Mouse (Mus musculus): ENCODE measurements around the gene Zfp618.

Zfp618 gene

DNA sequence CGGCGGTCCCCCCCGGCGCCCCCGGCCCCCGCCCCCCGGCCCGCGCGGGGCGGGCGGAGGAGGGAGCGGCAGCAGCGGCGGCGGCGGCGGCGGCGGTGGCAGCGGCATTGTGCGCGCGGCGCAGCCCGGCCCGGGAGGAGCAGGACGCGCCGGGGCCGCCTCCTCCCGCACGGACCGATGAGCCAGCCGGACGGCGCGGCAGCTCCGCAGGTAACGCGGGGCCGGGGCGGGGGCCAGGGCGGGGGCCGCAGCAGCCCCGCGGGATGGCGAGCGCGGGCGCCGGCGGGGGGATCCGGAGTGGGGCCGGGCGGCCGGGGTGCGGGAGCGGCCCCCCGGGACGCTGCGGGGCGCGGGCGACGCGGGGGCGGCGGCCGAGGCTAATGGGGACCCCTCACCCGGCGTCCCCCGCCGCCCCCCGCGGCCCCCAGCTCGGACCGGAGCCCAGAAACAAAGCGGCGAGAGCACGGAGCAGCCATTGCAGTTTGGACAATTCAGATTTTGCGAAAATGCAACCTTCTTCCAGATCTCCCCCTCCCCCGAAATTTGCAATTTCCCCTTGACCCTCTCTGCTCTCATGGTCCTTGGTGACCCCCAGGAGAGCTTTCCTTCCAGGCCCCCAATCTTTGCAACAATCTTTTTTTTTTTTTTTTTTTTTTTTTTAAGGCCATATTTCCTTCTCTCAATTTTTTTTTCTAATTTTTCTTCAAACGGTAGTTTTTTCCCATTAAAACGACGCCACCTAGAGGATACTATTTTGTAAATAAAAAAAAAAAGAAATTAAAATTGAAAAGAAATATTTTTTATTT is at the start of gene Zfp618:
Gene Zfp618, plus strand, starts transcription at position 77 of the 806 bp plus-strand sequence.
- peak; percentile 14 for DNase-seq (ENCODE audit: low read depth, low spot score)

DNA sequence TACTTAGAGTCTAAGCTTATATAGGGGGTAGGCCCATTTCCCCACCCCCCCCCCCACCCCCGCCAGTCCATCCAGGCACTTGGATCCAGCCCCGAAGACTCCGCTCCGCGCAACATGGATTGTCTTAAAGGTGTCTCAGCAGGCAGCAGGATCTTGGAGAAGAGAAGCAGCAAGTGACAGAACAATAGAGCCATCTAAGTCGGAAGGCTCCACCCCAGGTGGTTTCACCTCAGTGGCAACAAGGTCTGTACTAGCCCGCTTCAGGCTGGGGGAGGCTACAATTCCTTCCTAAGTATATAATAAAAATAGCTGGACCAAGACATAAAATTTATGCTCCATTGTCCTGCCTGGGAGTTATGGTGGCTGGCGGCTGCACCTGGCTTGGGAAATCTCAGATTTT is 48.3 kb upstream of the Zfp618 start:
- peak; percentile 69 for DNase-seq (ENCODE audit: low read depth, low spot score)

DNA sequence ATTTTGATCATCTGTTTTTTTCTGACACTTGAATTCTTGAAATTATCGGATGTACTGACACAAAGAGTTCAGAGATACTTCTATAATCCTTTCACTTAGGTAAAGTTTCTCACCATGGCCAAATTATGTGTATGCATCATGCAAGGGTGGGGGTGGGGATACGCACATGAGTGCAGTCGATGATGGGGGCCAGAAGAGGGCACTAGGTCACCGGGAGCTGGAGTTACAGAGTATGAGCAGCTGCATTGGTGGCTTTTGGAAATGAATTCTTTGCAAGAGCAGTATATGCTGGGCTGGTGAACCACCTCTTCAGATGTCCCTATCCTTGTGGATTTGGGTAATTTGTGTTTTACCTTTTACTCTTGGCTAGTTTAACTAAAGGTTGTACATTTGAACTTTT is 31.6 kb upstream of the Zfp618 start:
- DNase-seq (ENCODE audit: low read depth, low spot score), result peak; percentile 36

DNA sequence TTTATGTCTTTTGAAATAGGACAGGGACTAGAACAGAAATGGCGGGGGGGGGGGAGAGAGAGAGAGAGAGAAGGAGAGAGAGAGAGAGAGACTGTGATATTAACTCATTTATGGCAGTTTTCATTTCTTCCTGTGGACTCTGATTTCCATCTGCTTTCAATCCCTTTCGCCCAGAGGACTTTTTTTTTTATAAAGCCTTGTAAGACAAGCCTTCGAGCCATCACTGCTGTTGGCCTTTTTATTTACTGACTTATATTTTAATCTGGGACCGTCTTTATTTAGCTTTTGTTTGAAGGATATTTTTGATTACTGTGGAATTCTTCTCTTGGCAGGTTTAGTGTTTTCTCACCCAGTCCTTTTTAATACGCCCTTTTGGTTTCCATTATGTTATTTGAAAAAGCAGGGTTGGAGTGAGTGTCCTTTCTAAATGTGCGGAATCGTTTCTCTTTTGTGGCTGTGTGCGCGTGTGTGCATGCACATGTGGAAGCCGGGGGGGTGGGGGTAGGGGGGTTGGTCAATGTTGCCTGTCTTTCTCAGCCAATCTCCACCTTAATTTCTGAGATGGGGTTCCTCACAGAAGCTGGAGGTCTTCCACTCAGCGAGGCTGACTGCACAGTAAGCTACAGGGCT is 29.7 kb upstream of the Zfp618 start:
- no peak for DNase-seq (ENCODE audit: low read depth, low spot score)

DNA sequence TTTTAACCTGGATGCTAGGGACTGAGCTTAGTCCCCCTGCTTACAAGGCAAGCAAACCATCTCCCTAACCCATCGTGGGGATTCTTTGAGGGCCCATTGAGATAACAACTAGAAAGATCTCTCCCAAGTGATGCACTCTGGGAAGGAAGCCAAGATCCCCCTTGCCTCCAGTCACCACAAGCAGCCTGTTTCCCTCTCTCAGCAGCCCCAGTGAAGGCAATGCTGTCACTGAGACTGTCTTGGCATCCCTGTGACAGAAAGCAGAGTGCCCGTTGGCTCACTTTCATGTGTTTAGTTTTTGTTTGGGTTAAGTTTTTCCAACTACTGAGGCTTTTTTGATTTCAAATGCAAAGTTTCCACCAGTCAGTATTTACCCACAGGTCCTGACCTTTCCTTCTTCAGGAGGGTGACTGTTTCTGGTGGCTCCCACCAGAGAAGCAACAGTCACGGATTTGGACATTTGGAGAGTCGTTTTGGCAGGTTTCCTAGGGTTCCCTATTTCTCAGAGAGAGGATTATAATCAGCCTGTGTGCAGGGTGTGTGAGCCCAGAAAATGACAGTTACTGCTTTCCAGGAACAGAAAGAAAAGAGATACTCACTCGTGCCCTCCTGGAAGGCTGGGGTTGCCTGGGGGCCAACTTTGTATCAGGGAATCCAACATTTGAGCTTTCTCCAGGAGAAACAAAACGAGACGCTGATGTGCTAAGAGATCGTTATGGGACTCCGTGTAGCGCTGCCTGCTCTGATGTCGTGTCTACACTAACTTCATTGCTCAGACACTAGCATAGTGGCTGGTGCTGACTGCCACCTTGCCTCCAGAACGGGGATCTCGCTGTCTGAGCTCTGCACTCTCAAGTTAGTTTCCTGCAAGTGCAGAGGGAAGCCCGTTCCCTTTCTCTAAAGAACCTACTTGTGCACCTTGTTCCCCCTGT is 23.1 kb upstream of the Zfp618 start:
- DNase-seq (ENCODE audit: low read depth, low spot score), result no peak

DNA sequence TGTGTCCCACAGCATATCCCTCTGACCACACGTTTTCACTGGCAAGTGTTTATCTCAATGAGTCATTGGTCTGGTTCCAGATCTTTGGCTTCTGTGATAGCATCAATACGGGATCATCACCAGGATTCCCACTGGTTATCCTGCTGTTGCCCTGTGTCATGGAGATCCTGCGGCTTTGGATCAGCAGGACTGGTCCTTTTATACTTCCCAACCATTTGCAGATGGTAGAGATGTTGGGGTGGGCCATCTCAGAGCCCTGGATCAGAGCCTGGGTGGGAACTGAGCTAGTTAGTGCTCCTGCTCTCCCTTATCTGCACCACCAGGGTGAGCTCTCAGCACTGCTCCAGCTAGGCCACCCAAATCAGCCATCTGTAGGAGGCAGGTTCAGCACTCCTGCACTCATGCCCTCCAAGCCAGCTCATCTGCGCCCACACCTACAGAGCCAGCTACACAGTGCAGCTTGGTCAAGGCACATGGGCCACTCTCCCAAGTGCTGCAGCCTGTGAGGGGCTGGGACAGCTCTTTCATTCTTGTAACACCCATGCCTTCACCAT is 21.0 kb upstream of the Zfp618 start:
- DNase-seq (ENCODE audit: low read depth, low spot score), result peak; percentile 49

DNA sequence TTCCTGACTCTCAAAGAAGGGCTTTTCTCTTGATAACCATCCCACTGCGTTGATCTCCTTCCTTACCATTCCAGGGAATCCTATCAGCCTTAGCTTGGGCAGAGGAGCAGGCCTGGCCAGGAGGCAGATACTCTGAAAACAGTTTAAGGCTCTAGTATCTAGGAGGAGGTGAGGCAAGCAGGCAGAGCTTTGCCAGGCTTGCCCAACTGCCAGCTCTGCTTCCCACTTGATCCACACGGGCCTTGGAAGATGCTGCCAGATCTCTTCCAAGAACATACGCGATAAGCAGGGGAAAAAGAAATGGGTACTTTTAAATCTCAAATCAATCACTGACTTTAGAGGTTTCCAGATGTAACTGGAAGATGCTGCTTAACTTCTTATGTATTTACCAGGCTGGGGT is 1.6 kb upstream of the Zfp618 start:
- DNase-seq (ENCODE audit: low read depth, low spot score), result no peak

DNA sequence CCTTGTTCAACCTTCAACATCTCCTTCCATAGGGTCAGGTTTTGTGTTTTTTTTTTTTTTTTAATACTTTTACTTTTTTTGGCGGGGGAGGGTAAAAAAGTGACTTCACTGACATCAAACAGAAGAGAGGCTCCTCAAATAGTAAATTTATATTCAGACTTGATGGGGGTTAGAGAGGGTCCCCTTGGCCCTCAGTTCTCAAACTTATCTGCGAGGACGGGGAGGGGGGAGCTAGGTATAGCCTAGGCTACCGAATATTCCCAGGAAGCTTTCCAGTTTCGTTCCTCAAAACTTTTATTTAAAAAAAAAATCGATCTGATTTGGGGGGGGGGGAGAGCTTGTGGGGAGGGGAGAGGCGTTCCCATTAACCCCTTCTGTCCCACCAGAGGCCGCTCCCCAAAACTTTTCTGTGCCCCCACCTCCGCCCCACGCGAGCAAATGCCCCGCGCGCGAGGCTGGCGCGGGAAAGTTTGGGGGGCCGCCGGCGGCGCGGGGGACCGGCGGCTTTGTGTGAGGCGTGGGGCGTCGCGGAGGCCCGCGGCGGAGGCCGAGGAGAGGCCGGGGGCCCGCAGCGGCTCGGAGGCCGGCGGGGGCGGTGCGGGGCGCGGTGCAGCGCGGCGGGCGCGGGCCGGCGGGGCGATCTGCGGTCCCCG is 403 bp upstream of the Zfp618 start:
- peak; percentile 8 for DNase-seq (ENCODE audit: low read depth, low spot score)

DNA sequence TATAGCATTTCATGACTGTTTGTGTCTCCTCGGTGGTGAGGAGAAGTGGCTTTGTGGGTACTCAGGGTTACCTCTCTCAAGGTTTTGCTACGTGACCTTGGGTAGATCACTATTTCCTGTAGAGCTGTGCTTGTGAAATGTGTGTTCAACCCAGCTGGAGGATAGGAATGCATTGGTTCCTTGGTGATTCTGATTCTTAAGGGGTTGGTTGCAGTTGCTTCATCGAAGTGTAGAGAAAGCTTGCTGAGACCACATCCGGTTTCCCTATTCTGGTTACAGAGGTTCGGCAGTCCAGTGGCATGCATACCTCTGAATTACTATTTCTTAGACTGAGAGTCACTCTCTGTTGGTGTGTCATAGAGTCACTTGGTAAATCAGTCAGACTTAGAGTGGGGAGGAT is 4.2 kb downstream of the Zfp618 start:
- peak; percentile 21 for DNase-seq (ENCODE audit: low read depth, low spot score)

DNA sequence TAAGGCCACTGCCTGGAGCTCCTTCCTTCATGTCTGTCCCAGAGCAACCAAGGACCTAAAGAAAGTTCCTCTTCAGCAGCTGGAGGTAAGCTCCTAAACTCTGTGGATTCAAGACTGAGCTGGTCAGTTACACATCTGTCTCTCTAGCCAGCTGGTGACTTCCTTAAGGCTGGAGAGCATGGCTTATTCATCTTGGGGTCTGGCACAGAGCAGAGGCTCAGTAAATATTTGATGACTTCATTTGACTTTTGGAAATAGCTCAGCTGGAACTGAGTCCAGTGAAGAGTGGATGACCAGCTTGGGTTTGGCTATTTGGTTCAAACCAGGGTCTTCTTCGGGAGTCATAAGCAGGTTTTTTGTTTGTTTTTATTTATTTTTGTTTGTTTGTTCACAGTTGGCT is 6.6 kb downstream of the Zfp618 start:
- no peak for DNase-seq (ENCODE audit: low read depth, low spot score)

DNA sequence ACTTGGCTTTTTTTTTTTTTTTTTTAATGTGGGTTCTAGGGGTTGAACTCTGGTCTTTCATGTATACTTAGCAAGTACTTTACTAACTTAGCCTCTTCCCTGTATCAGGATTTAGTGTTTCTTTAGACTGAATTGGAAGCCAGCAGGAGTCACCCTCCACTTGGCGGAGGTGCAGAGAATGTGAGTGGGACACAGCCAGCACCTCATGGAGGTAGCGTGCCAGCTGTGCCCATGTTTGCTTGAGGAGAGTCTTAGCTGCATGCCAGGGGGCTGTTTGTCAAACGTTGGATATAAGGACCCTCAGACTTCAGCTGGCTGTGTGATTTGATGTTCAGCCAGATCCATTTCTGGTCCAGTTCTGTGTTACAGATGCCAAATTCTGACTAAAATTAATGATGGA is 7.7 kb downstream of the Zfp618 start:
- DNase-seq (ENCODE audit: low read depth, low spot score), result no peak

DNA sequence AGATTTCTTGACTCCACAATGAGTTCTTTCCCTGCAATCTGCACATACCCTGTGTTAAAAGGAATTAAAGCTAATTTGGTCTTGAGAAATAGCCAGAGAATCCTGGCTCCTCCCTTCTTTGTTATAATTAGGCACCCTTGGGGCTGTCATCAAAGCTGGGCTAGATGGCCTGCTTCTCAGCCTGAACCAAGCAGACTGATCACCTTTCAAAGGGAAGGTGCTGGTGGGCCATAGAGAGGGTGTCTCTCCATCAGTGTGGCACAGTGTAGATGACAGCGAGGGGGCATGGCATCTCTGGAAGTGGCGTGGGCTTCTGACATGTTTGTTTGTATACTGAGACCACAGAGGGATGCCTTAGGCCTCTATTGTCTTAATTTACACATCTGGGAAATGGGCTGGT is 9.5 kb downstream of the Zfp618 start:
- no peak for DNase-seq (ENCODE audit: low read depth, low spot score)

DNA sequence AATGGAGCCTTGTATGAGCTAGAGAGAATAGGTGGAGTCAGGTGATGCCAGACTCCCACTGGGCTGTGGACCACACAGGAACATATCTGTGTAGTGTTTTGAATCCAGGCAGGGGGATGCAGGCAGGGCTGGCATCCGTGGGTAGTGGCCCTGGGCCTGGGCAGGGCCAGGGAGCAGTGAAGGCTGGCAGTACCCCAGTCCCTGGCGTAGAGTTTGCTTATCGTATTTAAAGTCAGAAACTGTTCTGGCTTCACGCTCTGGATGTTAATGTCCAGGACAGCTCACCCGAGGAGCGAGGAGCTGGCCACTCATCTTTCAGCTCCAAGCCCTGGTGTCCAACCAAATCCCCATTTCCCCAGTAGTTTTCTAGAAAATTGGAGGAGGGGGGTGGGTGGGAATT is 10.2 kb downstream of the Zfp618 start:
- no peak for DNase-seq (ENCODE audit: low read depth, low spot score)

DNA sequence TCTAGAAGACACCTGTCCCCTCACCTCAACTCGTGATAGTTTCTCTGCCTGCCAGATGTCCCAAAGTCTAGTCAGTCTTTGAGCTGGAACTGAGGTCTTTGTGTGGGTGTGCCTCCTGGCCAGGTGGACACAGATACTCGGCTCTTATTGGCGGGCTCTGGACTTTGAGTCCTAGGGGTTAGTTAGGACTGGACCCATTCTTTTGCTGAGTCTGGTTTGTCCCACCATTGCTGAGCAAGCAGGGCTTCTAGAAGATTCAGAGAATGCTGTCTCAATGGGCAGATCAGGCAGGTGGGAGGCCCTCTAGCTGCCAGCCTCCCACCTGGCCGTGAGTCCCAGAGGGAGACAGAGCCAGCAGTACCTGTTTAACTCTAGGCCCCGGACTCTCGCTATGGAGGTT is 12.1 kb downstream of the Zfp618 start:
- no peak for DNase-seq (ENCODE audit: low read depth, low spot score)

DNA sequence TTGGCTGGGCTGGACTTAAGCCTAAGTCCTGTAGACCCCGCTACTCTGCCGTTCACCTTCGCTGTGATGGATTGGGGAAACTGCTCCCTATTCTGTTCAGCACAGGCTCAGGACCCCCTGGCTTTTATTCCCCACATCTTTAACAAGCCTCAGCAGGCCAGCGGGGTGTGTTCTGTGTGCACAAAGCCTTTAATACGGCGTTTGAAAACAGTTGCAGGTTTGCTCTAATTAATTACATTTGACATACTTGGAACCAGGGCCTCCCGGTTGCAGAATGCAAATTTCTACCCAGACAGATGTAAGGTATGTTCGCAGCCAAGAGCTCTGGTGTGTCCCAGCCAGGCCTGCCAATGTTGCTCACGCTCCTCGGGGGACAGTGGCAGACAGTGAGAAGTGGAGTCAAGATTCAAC is 13.1 kb downstream of the Zfp618 start:
- no peak for DNase-seq (ENCODE audit: low read depth, low spot score)

DNA sequence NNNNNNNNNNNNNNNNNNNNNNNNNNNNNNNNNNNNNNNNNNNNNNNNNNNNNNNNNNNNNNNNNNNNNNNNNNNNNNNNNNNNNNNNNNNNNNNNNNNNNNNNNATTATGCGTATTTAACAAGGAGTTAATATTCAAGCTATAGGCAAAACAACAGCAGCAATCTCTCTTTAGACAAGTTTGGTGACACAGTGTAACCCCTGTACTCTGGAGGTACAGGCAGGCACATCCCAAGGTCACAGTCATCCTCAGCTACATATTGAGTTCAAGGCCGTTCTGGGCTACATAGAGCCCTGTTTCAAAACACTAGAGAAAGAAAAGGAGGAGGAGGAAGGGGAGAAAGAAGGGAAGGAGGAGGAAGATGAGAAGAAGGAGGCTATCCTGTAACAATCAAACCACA is 16.2 kb downstream of the Zfp618 start:
- no peak for DNase-seq (ENCODE audit: low read depth, low spot score)

DNA sequence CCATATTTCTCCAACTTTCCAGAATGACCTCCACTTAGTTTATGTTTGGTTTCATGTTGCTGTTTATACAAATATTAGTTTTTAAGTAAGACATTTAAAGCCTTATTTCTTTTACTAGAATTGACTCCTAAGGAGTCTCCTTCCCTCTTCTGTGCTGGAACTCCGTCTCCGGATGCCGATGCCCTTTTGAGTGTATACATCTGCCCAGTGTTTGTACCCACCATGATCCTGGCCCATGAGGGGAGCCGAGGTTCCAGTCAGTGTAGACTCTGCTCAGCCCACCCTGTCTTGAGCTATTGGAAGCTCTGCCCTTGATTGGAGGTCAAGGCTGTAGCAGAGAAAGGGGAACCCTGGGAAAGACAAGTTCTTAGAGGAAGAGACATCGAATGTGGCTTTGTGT is 18.2 kb downstream of the Zfp618 start:
- DNase-seq (ENCODE audit: low read depth, low spot score), result no peak

DNA sequence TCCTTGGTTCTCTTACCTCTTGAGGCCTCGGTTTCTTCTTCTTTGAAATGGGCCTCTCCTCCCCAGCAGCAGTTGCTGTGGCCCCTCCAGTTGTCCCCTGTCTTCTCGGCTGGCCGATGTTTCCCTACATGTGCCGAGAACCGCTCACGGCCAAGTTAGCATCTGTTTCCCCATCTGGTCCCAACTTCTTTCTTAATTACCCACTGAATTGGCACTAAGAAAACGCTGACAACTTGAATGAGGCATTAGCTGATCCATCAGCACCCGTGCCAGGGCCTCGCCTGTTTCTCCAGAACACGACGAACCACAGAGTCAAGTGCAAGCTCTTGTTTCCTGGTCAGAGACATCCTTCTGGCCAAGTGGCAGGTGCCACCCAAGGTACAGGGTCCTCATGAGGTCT is 26.0 kb downstream of the Zfp618 start:
- DNase-seq (ENCODE audit: low read depth, low spot score), result no peak

DNA sequence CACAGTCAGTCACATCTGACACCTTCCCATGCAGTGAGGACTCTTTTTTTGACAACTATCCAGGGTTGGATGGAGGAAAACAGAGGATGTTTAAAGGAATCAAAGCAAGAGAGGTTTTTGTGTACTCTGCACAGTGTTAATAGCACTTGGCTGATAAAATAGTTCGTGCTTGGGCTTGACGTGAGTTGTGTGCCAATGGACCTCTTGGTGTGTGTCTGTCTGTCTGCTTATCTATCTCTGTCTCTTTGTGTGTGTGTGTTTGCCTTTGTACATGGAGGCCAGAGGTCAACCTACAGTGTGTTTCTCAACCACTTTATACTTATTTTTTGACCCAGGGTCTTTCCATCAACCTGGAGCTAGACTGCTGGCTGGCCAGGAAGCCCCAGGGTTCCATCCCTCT is 27.8 kb downstream of the Zfp618 start:
- DNase-seq (ENCODE audit: low read depth, low spot score), result no peak

DNA sequence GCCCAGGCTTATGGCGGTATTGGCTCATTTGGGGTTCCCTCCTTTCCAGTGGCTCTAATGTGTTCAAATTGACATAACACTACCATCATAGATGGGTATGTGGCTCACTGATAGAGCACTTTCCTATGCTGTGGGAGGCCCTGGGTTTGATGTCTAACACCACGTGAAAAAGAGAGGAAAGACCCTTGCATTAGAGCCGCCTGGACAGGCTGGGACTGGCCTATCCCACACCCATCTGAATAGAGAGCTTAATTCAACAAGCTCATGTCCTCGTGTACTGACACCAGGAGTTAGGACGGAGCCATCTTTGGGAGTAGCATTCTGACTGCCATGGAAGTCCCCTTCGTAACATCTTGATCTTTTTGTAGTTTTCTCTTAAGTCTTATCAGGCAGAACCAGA is 32.2 kb downstream of the Zfp618 start:
- no peak for DNase-seq (ENCODE audit: low read depth, low spot score)

DNA sequence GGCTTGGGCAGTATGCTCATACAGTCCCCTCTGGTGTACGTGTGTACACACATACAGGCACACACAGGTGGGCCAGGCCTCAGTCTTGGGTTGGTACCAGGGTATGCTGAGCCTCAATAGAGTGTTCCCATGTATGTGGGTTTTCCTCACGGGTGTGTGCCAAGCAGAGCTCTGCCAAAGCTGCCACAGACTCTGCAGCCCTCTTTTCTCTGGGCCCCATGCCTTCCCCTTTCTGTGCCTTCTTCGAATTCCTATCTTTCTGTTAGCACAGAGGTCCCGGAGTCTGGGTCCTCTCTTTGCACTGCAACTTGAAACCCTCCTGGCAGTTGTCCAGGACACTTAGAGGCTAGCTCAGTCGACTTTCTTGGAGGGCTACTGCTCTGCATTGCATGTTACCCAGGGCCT is 33.1 kb downstream of the Zfp618 start:
- no peak for DNase-seq (ENCODE audit: low read depth, low spot score)

DNA sequence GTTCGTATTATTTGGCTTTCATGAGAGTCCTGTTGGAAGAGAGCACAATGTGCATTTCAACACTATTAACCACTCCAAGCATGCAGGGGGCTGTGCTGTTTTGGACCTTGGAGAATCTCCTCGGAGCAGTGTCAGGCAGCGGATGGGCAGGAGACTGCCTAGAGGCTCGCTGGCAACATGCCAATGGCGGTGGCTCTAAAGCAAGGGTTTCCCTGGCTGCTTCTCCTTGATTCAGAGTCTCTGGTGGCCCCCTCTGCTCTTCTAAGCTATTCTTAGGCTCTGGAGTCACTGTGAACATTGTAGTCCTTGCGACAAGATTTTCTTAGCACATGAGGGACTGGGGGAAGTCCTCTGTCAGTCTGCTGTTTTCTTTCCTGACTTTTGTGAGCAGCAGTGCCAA is 33.5 kb downstream of the Zfp618 start:
- no peak for DNase-seq (ENCODE audit: low read depth, low spot score)

Measured in R1 (cell line).